Mouse (Mus musculus): ENCODE data around the gene Lrmda.

Gene Lrmda

GRCm38 (mm10) chr14:23084797-23085196 is 1065.3 kb downstream of the Lrmda start:
- peak; percentile 65 for DNase-seq (ENCODE audit: low spot score)

DNA sequence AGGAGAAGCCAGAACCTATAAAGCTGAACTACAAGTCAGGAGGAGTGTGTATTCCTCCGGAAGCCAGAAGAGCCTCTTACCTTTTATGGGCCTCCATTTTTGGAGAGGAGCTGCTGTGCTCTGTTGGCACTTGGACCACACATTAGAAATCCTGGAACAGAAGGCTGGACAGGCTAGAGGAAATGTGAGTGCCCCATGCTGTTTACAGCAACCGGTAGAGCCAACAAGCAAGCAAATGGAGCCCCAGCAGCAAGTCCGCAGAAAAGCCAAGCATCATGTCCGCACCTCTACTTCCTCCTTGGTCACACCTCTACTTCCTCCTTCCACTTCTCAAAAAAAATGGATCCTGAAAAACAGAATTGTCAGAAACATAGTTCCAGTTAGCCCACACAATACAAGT is 1073.8 kb downstream of the Lrmda start:
- no peak for DNase-seq (ENCODE audit: low spot score)

- no peak for DNase-seq (ENCODE audit: low spot score)
These were observed 1075.1 kb downstream of the Lrmda start for GRCm38 (mm10) chr14:23094546-23095157.

DNA sequence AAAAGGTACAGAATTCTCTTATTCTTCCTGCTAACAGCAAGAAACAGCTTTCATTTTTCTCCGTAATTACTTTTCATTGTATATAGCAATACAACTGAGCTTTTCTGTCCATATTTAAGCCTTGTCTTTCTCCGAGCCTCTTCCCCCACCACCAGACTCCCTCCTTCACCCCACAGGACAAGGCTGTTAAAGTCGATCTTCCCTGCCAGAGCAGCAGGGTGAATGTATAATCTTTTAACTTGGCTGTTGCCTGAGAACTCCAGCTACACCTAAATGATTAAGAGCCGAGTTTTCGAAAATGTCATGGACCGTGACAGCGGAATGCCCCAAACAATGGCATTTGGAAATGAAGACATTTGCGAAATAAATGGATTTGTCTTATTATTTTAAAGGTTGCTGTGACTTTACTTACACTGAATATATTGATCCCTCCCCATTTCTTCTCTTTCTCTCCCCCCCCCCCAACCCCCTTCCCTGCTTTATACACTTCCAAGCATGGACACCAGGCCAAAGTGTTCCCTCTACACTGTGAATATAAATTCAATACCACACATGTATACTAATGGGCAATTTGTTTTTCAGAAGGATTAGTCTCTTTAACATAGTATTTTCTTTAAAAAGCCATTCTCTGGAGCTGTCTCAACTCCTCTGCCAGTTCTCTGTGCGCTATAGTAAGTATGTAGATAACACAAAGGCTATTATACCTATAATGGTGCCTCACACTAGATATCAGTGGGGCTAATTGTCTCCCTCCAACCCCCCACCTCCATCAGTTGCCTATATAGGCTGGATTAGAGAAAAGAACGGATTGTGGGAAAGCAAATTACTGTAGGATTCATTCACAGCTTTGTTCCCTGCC is 1075.9 kb downstream of the Lrmda start:
- no peak for DNase-seq (ENCODE audit: low spot score)

DNA sequence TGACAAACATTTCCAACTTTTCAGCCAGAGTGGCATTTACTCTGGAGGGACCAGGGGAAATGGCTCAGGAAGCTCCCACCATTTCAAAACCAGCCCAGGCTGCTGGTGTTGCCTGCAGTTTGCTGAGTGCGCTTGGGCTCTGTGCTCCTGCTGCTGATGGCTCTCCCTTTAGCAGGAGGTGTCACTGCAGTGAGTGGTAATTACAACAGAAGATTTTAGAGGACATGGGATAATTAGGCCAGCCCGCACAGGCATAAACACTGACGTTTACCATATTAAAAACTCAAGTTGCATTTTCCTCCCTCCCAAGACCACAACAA is 1076.5 kb downstream of the Lrmda start:
- no peak for DNase-seq (ENCODE audit: low spot score)

DNA sequence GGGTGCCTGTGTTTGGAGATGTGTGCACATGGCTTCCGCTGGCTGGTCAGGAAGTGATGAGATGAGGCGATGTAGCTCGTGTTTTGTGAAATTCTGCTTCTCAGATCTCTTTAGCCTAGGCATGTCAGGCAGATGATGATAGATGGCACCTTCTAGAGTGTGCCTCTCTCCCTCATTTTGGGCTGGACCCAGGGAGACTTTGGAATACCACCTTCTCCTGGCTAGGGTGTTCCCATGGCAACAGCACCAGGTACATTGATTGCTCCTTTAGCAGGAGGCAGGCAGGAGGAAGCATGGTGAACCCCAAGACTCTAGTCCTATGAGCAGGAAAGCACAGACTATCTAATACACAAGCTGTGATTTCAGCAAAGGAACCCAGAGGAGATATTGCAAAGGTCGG is 1076.9 kb downstream of the Lrmda start:
- DNase-seq (ENCODE audit: low spot score): no peak

Measured in ovary, postnatal 14 days (tissue).